Mouse (Mus musculus): ENCODE results near the gene Inf2.

GRCm38 (mm10) chr12:112570160-112570559 is 18.4 kb upstream of the Inf2 start:
- TF ChIP-seq CEBPB (IDR thresholded peaks at IDR 0.05; ENCODE audit: low read depth) (no peak), USF1 (IDR thresholded peaks at IDR 0.05; ENCODE audit: low read depth) (no peak), CTCF (IDR thresholded peaks at IDR 0.05; ENCODE audit: control insufficient read depth, insufficient read depth, insufficient read length) (no peak)
